Comparison of ENCODE assay signal across 16 mouse cellular contexts in genomic region chr2:102686108-102686450, GRCm38 (mm10). TPM values are rescaled to one million over a fixed set of nuclear protein-coding genes. Genes with fewer than 3 reads are reported as not detected.
DNase-seq lines count a peak whose midpoint lies in the region; ATAC-seq and TF ChIP-seq lines count a peak whose summit lies in the region.
"Had no signal": no experiment of that assay in that cellular context is flagged by ENCODE, and none has a peak within 500 bp of the region (broad histone marks: within the 10 kb centered on the region; RNA-seq: fewer than 3 reads in every experiment).

No protein-coding gene starts in this region.

- H3K9me3 ChIP-seq in liver, postnatal 0 days (ENCODE audit: low read length) = no peaks in the 10 kb centered on the region
- H3K9me3 ChIP-seq in hindbrain, embryonic 13.5 days = no peaks in the 10 kb centered on the region
- no peaks in the 10 kb centered on the region for H3K9me3 ChIP-seq in midbrain, embryonic 16.5 days (replicated peaks; ENCODE audit: control insufficient read depth, low read length, poor library complexity, severe bottlenecking)
- H3K9me3 ChIP-seq: heart, embryonic 10.5 days; neural tube, embryonic 12.5 days had no signal

- H3K9ac ChIP-seq in liver, adult 2 months (ENCODE audit: low read depth, low read length) = no peak overlapping the region
- no peak overlapping the region for H3K9ac ChIP-seq in liver, postnatal 0 days (replicated peaks)
- H3K9ac ChIP-seq in hindbrain, embryonic 13.5 days = peak overlapping the region; percentile 46
- 0 out of 2 replicates have a peak overlapping the region, but pooled peaks have one; percentile 44 for H3K9ac ChIP-seq in midbrain, embryonic 16.5 days (ENCODE audit: low read depth, low read length)
- H3K9ac ChIP-seq: neural tube, embryonic 12.5 days had no signal

- no peaks in the 10 kb centered on the region for H3K27me3 ChIP-seq in liver, adult 2 months (ENCODE audit: control insufficient read depth, insufficient read depth, low read length)
- 0 out of 2 replicates have a peak, but pooled peaks cover 2% of the 10 kb centered on the region for H3K27me3 ChIP-seq in liver, postnatal 0 days (ENCODE audit: insufficient read depth, low read length)
- no peaks in the 10 kb centered on the region for H3K27me3 ChIP-seq in hindbrain, embryonic 13.5 days
- H3K27me3 ChIP-seq in midbrain, embryonic 16.5 days (ENCODE audit: control insufficient read depth, insufficient read depth, low read depth, low read length) = no peaks in the 10 kb centered on the region
- H3K27me3 ChIP-seq: neural tube, embryonic 12.5 days had no signal

- H3K4me3 ChIP-seq in liver, adult 2 months (ENCODE audit: insufficient read depth, low read depth, low read length) = no peak overlapping the region
- no peak overlapping the region for H3K4me3 ChIP-seq in liver, postnatal 0 days (ENCODE audit: low read depth, low read length)
- H3K4me3 ChIP-seq in hindbrain, embryonic 13.5 days = no peak overlapping the region
- H3K4me3 ChIP-seq in midbrain, embryonic 16.5 days (ENCODE audit: low read depth, low read length) = peak overlapping the region; percentile 23; the same call in 1 of the 2 replicates
- H3K4me3 ChIP-seq: heart, embryonic 10.5 days; neural tube, embryonic 12.5 days had no signal

- ATAC-seq in liver, postnatal 0 days = no peak
- ATAC-seq in hindbrain, embryonic 13.5 days (ENCODE audit: low FRiP score) = no peak; the same call in 1 of the 2 replicates
- ATAC-seq in midbrain, embryonic 16.5 days = no peak

- no peaks in the 10 kb centered on the region for H3K36me3 ChIP-seq in liver, adult 2 months (ENCODE audit: control insufficient read depth, insufficient read depth, low read length)
- H3K36me3 ChIP-seq in liver, postnatal 0 days (replicated peaks; ENCODE audit: insufficient read depth, low read length) = no peaks in the 10 kb centered on the region
- no peaks in the 10 kb centered on the region for H3K36me3 ChIP-seq in hindbrain, embryonic 13.5 days
- H3K36me3 ChIP-seq in midbrain, embryonic 16.5 days (ENCODE audit: control insufficient read depth, insufficient read depth, low read length) = no peaks in the 10 kb centered on the region
- H3K36me3 ChIP-seq: heart, embryonic 10.5 days; neural tube, embryonic 12.5 days had no signal

- no peak for TF ChIP-seq POLR2A in liver, adult 2 months (IDR thresholded peaks at IDR 0.05; ENCODE audit: extremely low read depth, insufficient read depth, low read length)

- 59% methylated on average over 9 of the region's 9 CpGs for WGBS in liver, adult 2 months
- WGBS in liver, postnatal 0 days (ENCODE audit: insufficient replicate concordance) = 69% methylated on average over 9 of the region's 9 CpGs
- 40% methylated on average over 9 of the region's 9 CpGs for WGBS in hindbrain, embryonic 13.5 days
- 19% methylated on average over 9 of the region's 9 CpGs for WGBS in midbrain, embryonic 16.5 days

- TF ChIP-seq CTCF in liver, adult 2 months (IDR thresholded peaks at IDR 0.05; ENCODE audit: low read depth, low read length) = no peak
- TF ChIP-seq CTCF in liver, postnatal 0 days (IDR thresholded peaks at IDR 0.05; ENCODE audit: low read depth) = no peak

- DNase-seq in adrenal gland, adult (ENCODE audit: inconsistent age in 2 of 2, low spot score in 1 of 2) = peak; percentile 8 to 80
- no peak for DNase-seq in adrenal gland, postnatal 25 days
- DNase-seq in liver, adult 2 months (ENCODE audit: extremely low read depth, low read depth, low spot score) = no peak
- DNase-seq in liver, postnatal 0 days = no peak
- no peak for DNase-seq in MN1 (ENCODE audit: low spot score)
- no peak for DNase-seq in right cerebral cortex, adult 2 months (ENCODE audit: low spot score in 2 of 2)
- DNase-seq: cerebellum, adult 11-12 months; heart, postnatal 4 days; left cerebral cortex, postnatal 4 days; right cerebral cortex, adult 18-20 months; thymus, adult 18-20 months had no signal

- no peak for TF ChIP-seq EP300 in liver, postnatal 0 days (IDR thresholded peaks at IDR 0.05; ENCODE audit: low read depth)

- no peaks in the 10 kb centered on the region for H3K4me1 ChIP-seq in liver, adult 2 months (ENCODE audit: control insufficient read depth, insufficient read depth, low read length)
- no peaks in the 10 kb centered on the region for H3K4me1 ChIP-seq in liver, postnatal 0 days (ENCODE audit: insufficient read depth)
- H3K4me1 ChIP-seq in hindbrain, embryonic 13.5 days (replicated peaks) = peaks cover 21% of the 10 kb centered on the region
- peaks cover 22% of the 10 kb centered on the region for H3K4me1 ChIP-seq in midbrain, embryonic 16.5 days (ENCODE audit: control insufficient read depth, insufficient read depth, low read length)
- H3K4me1 ChIP-seq: neural tube, embryonic 12.5 days had no signal

- no peak overlapping the region for H3K4me2 ChIP-seq in liver, postnatal 0 days (ENCODE audit: low read depth, low read length)
- peak overlapping the region; percentile 26 for H3K4me2 ChIP-seq in hindbrain, embryonic 13.5 days
- peak overlapping the region; percentile 48 for H3K4me2 ChIP-seq in midbrain, embryonic 16.5 days (ENCODE audit: low read length)
- H3K4me2 ChIP-seq: neural tube, embryonic 12.5 days had no signal

- H3K79me2 ChIP-seq in liver, adult 2 months (ENCODE audit: control insufficient read depth, insufficient read depth, low read length) = no peaks in the 10 kb centered on the region

- 0 out of 2 replicates have a peak overlapping the region, but pooled peaks have one; percentile 46 for H3K27ac ChIP-seq in liver, adult 2 months (replicated peaks; ENCODE audit: insufficient read depth, low read depth, low read length)
- H3K27ac ChIP-seq in liver, postnatal 0 days (ENCODE audit: low read depth) = no peak overlapping the region
- peak overlapping the region; percentile 72 for H3K27ac ChIP-seq in hindbrain, embryonic 13.5 days
- peak overlapping the region; percentile 80 for H3K27ac ChIP-seq in midbrain, embryonic 16.5 days (ENCODE audit: low read length)
- H3K27ac ChIP-seq: heart, embryonic 10.5 days; neural tube, embryonic 12.5 days had no signal

RNA-seq across cellular contexts. Expression of gene Slc1a2, which starts 27.6 kb away (rescaled TPM):
- total RNA-seq in adrenal gland, postnatal 25 days (2021) = 0.06 and 0.67 TPM in 2 replicates
- 112 and 167 TPM in 2 replicates for total RNA-seq in liver, adult 2 months (2014; rRNA removed)
- 89.4 and 97.7 TPM in 2 replicates for polyA plus RNA-seq in liver, adult 2 months (2012; rRNA removed)
- 0.74 and 1.1 TPM in 2 replicates for polyA plus RNA-seq in liver, postnatal 0 days (2015; fragmentation: Nextera tagmentation; extraction: Ambion mirVana)
- 19.9 and 25.2 TPM in 2 replicates for polyA plus RNA-seq in hindbrain, embryonic 13.5 days (2015; fragmentation: Nextera tagmentation; extraction: Ambion mirVana)
- polyA plus RNA-seq in midbrain, embryonic 16.5 days (2015; fragmentation: Nextera tagmentation; extraction: Ambion mirVana) = 14.5 and 19.4 TPM in 2 replicates
- total RNA-seq: megakaryocyte progenitor cell, adult 5-6 weeks had no signal

Comparison
In these comparisons a context has a peak if more than half of its experiments do, and no peak if none do; other contexts are left out.
1. DNase-seq: peak in adrenal gland, adult (2 of 2); none in adrenal gland, postnatal 25 days (single experiment), liver, adult 2 months (single experiment), liver, postnatal 0 days (single experiment), MN1 (single experiment) and right cerebral cortex, adult 2 months (0 of 2).
2. H3K9ac ChIP-seq: peak in hindbrain, embryonic 13.5 days (single experiment) and midbrain, embryonic 16.5 days (single experiment); none in liver, adult 2 months (single experiment) and liver, postnatal 0 days (single experiment).